Mouse (Mus musculus) ES-E14 (cell line): ENCODE measurements at regions not wholly inside any gene's neighbourhood (a gene's known extent, or its start where the extent isn't known, plus 50 kb on each side); places are given as distances from the start of the nearest gene placed in this dataset.

ENCODE experiments used
- CHD2 ChIP-seq: IDR thresholded peaks from 2 replicates; pipeline ENCODE4 v1.6.1; 2014; ENCODE audit warnings: mild to moderate bottlenecking, low read depth, low read length, inconsistent platforms
- ZC3H11A ChIP-seq: IDR thresholded peaks from 2 replicates; pipeline ENCODE4 v1.6.1; 2012; ENCODE audit warnings: low read depth, mild to moderate bottlenecking, inconsistent platforms, low read length, borderline replicate concordance
- ZNF384 ChIP-seq: IDR thresholded peaks from 2 replicates; pipeline ENCODE4 v1.6.1; 2012; ENCODE audit warnings: low read depth, low read length, inconsistent platforms

GRCm38 (mm10) chr13:44058277-44058676, 273.7 kb downstream of the Cd83 start:
- no peak for TF ChIP-seq ZNF384
- TF ChIP-seq CHD2 = no peak
- TF ChIP-seq ZC3H11A = no peak
